Mouse (Mus musculus) forebrain, embryonic 15.5 days (tissue): ENCODE results near the gene Kcnq1. TPM values are rescaled to one million over a fixed set of nuclear protein-coding genes. Genes with fewer than 3 reads are reported as not detected.

ENCODE experiments used
- ATAC-seq: fragments of 200-750 bp; cut with Nextera tagmentation; replicated peaks from 2 replicates; pipeline ENCODE4 v1.8.0; 2017; ENCODE audit warnings: mild to moderate bottlenecking, moderate TSS enrichment, moderate library complexity
- H3K27ac ChIP-seq: fragments of 300-500 bp; sonication (generic); replicated peaks from 2 replicates; pipeline ENCODE4 v1.5.1; 2015; ENCODE audit warnings: mild to moderate bottlenecking, inconsistent platforms
- H3K27me3 ChIP-seq: fragments of 300-500 bp; sonication (generic); 2 replicates; pipeline ENCODE4 v1.6.1; 2015; ENCODE audit warnings: inconsistent platforms
- H3K36me3 ChIP-seq: fragments of 300-500 bp; sonication (generic); 2 replicates; pipeline ENCODE4 v1.6.1; 2015; ENCODE audit warnings: mild to moderate bottlenecking, inconsistent platforms
- H3K4me1 ChIP-seq: fragments of 300-500 bp; sonication (generic); 2 replicates; pipeline ENCODE4 v1.6.1; 2015; ENCODE audit warnings: inconsistent platforms
- H3K4me2 ChIP-seq: fragments of 300-500 bp; sonication (generic); replicated peaks from 2 replicates; pipeline ENCODE4 v1.6.1; 2015; ENCODE audit warnings: mild to moderate bottlenecking, inconsistent platforms
- H3K4me3 ChIP-seq: fragments of 300-500 bp; sonication (generic); 2 replicates; pipeline ENCODE4 v1.5.1; 2015; ENCODE audit warnings: mild to moderate bottlenecking, inconsistent platforms
- H3K9ac ChIP-seq: fragments of 300-500 bp; sonication (generic); replicated peaks from 2 replicates; pipeline ENCODE4 v1.6.1; 2015; ENCODE audit warnings: mild to moderate bottlenecking, inconsistent platforms
- H3K9me3 ChIP-seq: fragments of 300-500 bp; sonication (generic); 2 replicates; pipeline ENCODE4 v1.6.1; 2016; ENCODE audit warnings: inconsistent platforms
- WGBS: fragments of 180-500 bp; shearing (Covaris S2); methylation state at CpG from one replicate; pipeline ENCODE4 v1.1.7; 2015; ENCODE audit warnings: mixed read lengths; 5-methylcytosine and 5-hydroxymethylcytosine counted together
- polyA plus RNA-seq: library from polyadenylated mRNA; unstranded; fragments of >200 nt; fragmentation: Nextera tagmentation; extraction: Ambion mirVana; gene quantifications from 2 replicates; pipeline ENCODE4 v1.2.1, GENCODE M21; 2015

Kcnq1 gene
- polyA plus RNA-seq, 1 experiment from 2014 or later, result 0.81 TPM

- H3K36me3 ChIP-seq, result no peaks in the 10 kb centered on the region
- peak overlapping the region; percentile 52 for H3K4me2 ChIP-seq
- 52% methylated on average over 20 of the region's 20 CpGs for WGBS
- ATAC-seq, result peak; percentile 59
- H3K4me1 ChIP-seq, result peaks cover 12% of the 10 kb centered on the region; the same call in 1 of the 2 replicates
- 0 out of 2 replicates have a peak, but pooled peaks cover 3% of the 10 kb centered on the region for H3K9me3 ChIP-seq
- H3K9ac ChIP-seq, result peak overlapping the region; percentile 50
- peak overlapping the region; percentile 73 for H3K27ac ChIP-seq
- H3K27me3 ChIP-seq, result no peaks in the 10 kb centered on the region
- peak overlapping the region; percentile 60 for H3K4me3 ChIP-seq
Observed at GRCm38 (mm10) chr7:143296001-143296379, 189.8 kb downstream of the Kcnq1 start.

GRCm38 (mm10) chr7:143296384-143296801 is 190.2 kb downstream of the Kcnq1 start:
- ATAC-seq, result peak; percentile 97
- Histone ChIP-seq H3K4me1 (peaks cover 12% of the 10 kb centered on the region; the same call in 1 of the 2 replicates), H3K4me2 (peak overlapping the region; percentile 52), H3K9me3 (0 out of 2 replicates have a peak, but pooled peaks cover 3% of the 10 kb centered on the region), H3K27me3 (no peaks in the 10 kb centered on the region), H3K36me3 (no peaks in the 10 kb centered on the region), H3K4me3 (peak overlapping the region; percentile 60), H3K9ac (peak overlapping the region; percentile 50), H3K27ac (peak overlapping the region; percentile 73)
- 47% methylated on average over 17 of the region's 17 CpGs for WGBS

- H3K9me3 ChIP-seq, result no peaks in the 10 kb centered on the region
- 61% methylated on average over 7 of the region's 7 CpGs for WGBS
- H3K4me2 ChIP-seq, result no peak overlapping the region
- no peaks in the 10 kb centered on the region for H3K4me1 ChIP-seq
- ATAC-seq, result no peak
- H3K27ac ChIP-seq, result no peak overlapping the region
- no peak overlapping the region for H3K4me3 ChIP-seq
- H3K36me3 ChIP-seq, result no peaks in the 10 kb centered on the region
- no peaks in the 10 kb centered on the region for H3K27me3 ChIP-seq
- H3K9ac ChIP-seq, result no peak overlapping the region
Observed at GRCm38 (mm10) chr7:143300037-143300436, 193.9 kb downstream of the Kcnq1 start.

- WGBS, result 96% methylated on average over 3 of the region's 3 CpGs
- Histone ChIP-seq H3K4me2 (no peak overlapping the region), H3K4me1 (no peaks in the 10 kb centered on the region), H3K9ac (no peak overlapping the region), H3K4me3 (no peak overlapping the region), H3K9me3 (no peaks in the 10 kb centered on the region), H3K36me3 (no peaks in the 10 kb centered on the region), H3K27me3 (no peaks in the 10 kb centered on the region), H3K27ac (no peak overlapping the region)
- ATAC-seq, result no peak
Observed at GRCm38 (mm10) chr7:143300681-143301080, 194.5 kb downstream of the Kcnq1 start.

- Histone ChIP-seq H3K36me3 (no peaks in the 10 kb centered on the region), H3K27me3 (no peaks in the 10 kb centered on the region), H3K4me2 (no peak overlapping the region), H3K4me1 (no peaks in the 10 kb centered on the region), H3K9ac (no peak overlapping the region), H3K9me3 (no peaks in the 10 kb centered on the region), H3K27ac (no peak overlapping the region), H3K4me3 (no peak overlapping the region)
- no peak for ATAC-seq
- 54% methylated on average over 7 of the region's 7 CpGs for WGBS
Observed at GRCm38 (mm10) chr7:143302156-143302555, 196.0 kb downstream of the Kcnq1 start.

- 70% methylated on average over 9 of the region's 9 CpGs for WGBS
Observed at GRCm38 (mm10) chr7:143302593-143303238, 196.6 kb downstream of the Kcnq1 start.

GRCm38 (mm10) chr7:143303557-143303956 is 197.4 kb downstream of the Kcnq1 start:
- H3K27ac ChIP-seq, result no peak overlapping the region
- no peak overlapping the region for H3K9ac ChIP-seq
- no peaks in the 10 kb centered on the region for H3K4me1 ChIP-seq
- H3K9me3 ChIP-seq, result no peaks in the 10 kb centered on the region
- WGBS, result 93% methylated on average over 5 of the region's 5 CpGs
- H3K36me3 ChIP-seq, result no peaks in the 10 kb centered on the region
- no peak overlapping the region for H3K4me2 ChIP-seq
- H3K4me3 ChIP-seq, result no peak overlapping the region
- no peak for ATAC-seq
- H3K27me3 ChIP-seq, result no peaks in the 10 kb centered on the region

More at GRCm38 (mm10) chr7:143302593-143303238, 196.6 kb downstream of the Kcnq1 start:
- no peaks in the 10 kb centered on the region for H3K27me3 ChIP-seq
- no peak overlapping the region for H3K9ac ChIP-seq
- no peak overlapping the region for H3K27ac ChIP-seq
- ATAC-seq, result no peak
- H3K4me2 ChIP-seq, result no peak overlapping the region
- H3K4me3 ChIP-seq, result no peak overlapping the region
- no peaks in the 10 kb centered on the region for H3K4me1 ChIP-seq
- H3K36me3 ChIP-seq, result no peaks in the 10 kb centered on the region
- H3K9me3 ChIP-seq, result no peaks in the 10 kb centered on the region

GRCm38 (mm10) chr7:143305808-143306207 is 199.6 kb downstream of the Kcnq1 start:
- Histone ChIP-seq H3K4me3 (no peak overlapping the region), H3K27me3 (no peaks in the 10 kb centered on the region), H3K9me3 (no peaks in the 10 kb centered on the region), H3K9ac (no peak overlapping the region), H3K4me1 (no peaks in the 10 kb centered on the region), H3K27ac (no peak overlapping the region), H3K4me2 (no peak overlapping the region), H3K36me3 (no peaks in the 10 kb centered on the region)
- WGBS, result 60% methylated on average over 10 of the region's 10 CpGs
- ATAC-seq, result no peak

- no peak overlapping the region for H3K27ac ChIP-seq
- H3K4me2 ChIP-seq, result no peak overlapping the region
- no peak overlapping the region for H3K4me3 ChIP-seq
- H3K9ac ChIP-seq, result no peak overlapping the region
- 94% methylated on average over 1 of the region's 1 CpGs for WGBS
- no peaks in the 10 kb centered on the region for H3K27me3 ChIP-seq
- no peaks in the 10 kb centered on the region for H3K9me3 ChIP-seq
- H3K4me1 ChIP-seq, result no peaks in the 10 kb centered on the region
- H3K36me3 ChIP-seq, result no peaks in the 10 kb centered on the region
- no peak for ATAC-seq
Observed at GRCm38 (mm10) chr7:143308001-143308400, 201.8 kb downstream of the Kcnq1 start.

GRCm38 (mm10) chr7:143310311-143310710 is 204.1 kb downstream of the Kcnq1 start:
- Histone ChIP-seq H3K27ac (no peak overlapping the region), H3K4me2 (no peak overlapping the region), H3K27me3 (no peaks in the 10 kb centered on the region), H3K36me3 (no peaks in the 10 kb centered on the region), H3K9ac (no peak overlapping the region), H3K4me3 (no peak overlapping the region), H3K9me3 (no peaks in the 10 kb centered on the region), H3K4me1 (no peaks in the 10 kb centered on the region)
- ATAC-seq, result no peak
- 62% methylated on average over 3 of the region's 3 CpGs for WGBS

- H3K9me3 ChIP-seq, result no peaks in the 10 kb centered on the region
- no peak overlapping the region for H3K4me2 ChIP-seq
- no peaks in the 10 kb centered on the region for H3K27me3 ChIP-seq
- H3K27ac ChIP-seq, result no peak overlapping the region
- 84% methylated on average over 8 of the region's 8 CpGs for WGBS
- ATAC-seq, result no peak
- no peak overlapping the region for H3K9ac ChIP-seq
- H3K36me3 ChIP-seq, result no peaks in the 10 kb centered on the region
- no peak overlapping the region for H3K4me3 ChIP-seq
- H3K4me1 ChIP-seq, result no peaks in the 10 kb centered on the region
Observed at GRCm38 (mm10) chr7:143310847-143311246, 204.7 kb downstream of the Kcnq1 start.

- Histone ChIP-seq H3K36me3 (no peaks in the 10 kb centered on the region), H3K9ac (no peak overlapping the region), H3K4me3 (no peak overlapping the region), H3K4me2 (no peak overlapping the region), H3K27ac (no peak overlapping the region), H3K4me1 (no peaks in the 10 kb centered on the region), H3K27me3 (no peaks in the 10 kb centered on the region), H3K9me3 (no peaks in the 10 kb centered on the region)
- ATAC-seq, result no peak
- WGBS, result 88% methylated on average over 7 of the region's 7 CpGs
Observed at GRCm38 (mm10) chr7:143311471-143311870, 205.3 kb downstream of the Kcnq1 start.
